Mouse (Mus musculus) spleen, postnatal 4 days (tissue): ENCODE data around the gene Vmn2r3.
"Not testable (repeated sequence)": the region's sequence is repeated elsewhere in the genome, so short reads cannot be mapped to it uniquely, and the experiment has no call there.

Experiments used
- DNase-seq, 2 experiments: peaks; one replicate each; pipeline ENCODE4 v3.0.0; 2022; ENCODE audit warnings: low spot score in 2 of 2

Gene Vmn2r3

GRCm38 (mm10) chr3:64289609-64290008, at the start of gene Vmn2r3:
Gene Vmn2r3 (minus strand): TSS chr3:64289709.
- DNase-seq: no peak

GRCm38 (mm10) chr3:64332548-64332947, 43.0 kb upstream of the Vmn2r3 start:
- DNase-seq: no peak

GRCm38 (mm10) chr3:64321824-64322223, 32.3 kb upstream of the Vmn2r3 start:
- DNase-seq: no peak

- no peak for DNase-seq
Measured at GRCm38 (mm10) chr3:64306799-64307198, 17.3 kb upstream of the Vmn2r3 start.

GRCm38 (mm10) chr3:64265762-64266112, 23.8 kb downstream of the Vmn2r3 start:
- no peak for DNase-seq

GRCm38 (mm10) chr3:64265056-64265761, 24.3 kb downstream of the Vmn2r3 start:
- not testable (repeated sequence) for DNase-seq

- DNase-seq: no peak
Measured at GRCm38 (mm10) chr3:64259582-64259981, 29.9 kb downstream of the Vmn2r3 start.

GRCm38 (mm10) chr3:64251646-64252045, 37.9 kb downstream of the Vmn2r3 start:
- DNase-seq: no peak

- not testable (repeated sequence) for DNase-seq
Measured at GRCm38 (mm10) chr3:64250461-64250860, 39.0 kb downstream of the Vmn2r3 start.

- DNase-seq: not testable (repeated sequence)
Measured at GRCm38 (mm10) chr3:64235459-64235858, 54.0 kb downstream of the Vmn2r3 start.

- not testable (repeated sequence) for DNase-seq
Measured at GRCm38 (mm10) chr3:64233655-64234054, 55.9 kb downstream of the Vmn2r3 start.

- DNase-seq: no peak
Measured at GRCm38 (mm10) chr3:64227243-64227642, 62.3 kb downstream of the Vmn2r3 start.
